Mouse (Mus musculus): ENCODE measurements around the gene Sufu. TPM values are rescaled to one million over a fixed set of nuclear protein-coding genes. Genes with fewer than 3 reads are reported as not detected.

The Sufu gene
- total and polyA plus RNA-seq, 3 experiments = 8.7 to 11.0 (median 10.6) TPM

DNA sequence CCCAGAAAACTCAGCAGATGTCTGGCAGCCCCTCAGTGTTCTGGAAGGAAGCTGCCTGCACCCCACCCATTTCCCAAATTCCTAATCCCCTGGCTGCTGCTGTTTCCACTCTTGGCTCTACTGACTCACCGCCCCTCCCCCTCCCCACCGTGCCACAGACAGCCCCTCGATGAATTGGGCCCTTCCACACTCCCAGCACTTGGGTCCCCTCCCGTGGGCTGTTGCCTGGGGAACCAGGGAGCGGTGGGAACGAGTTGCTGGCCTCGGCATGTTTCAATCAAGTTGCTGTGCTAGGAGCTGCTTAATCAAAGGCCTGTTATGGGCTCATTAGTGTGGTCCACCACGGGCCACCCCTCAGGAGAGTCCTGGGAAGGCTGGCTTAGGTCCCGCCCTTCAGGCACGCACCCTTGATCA is 80.7 kb downstream of the Sufu start:
- TF ChIP-seq POLR2A (IDR thresholded peaks at IDR 0.05; ENCODE audit: insufficient read depth, low read depth, low read length) (no peak), EP300 (IDR thresholded peaks at IDR 0.05; ENCODE audit: insufficient read depth, low read depth, low read length) (0 out of 2 replicates have a peak, but pooled peaks have one; percentile 37)
- WGBS = 50% methylated on average over 10 of the region's 10 CpGs
- no peaks in the 10 kb centered on the region for H3K27me3 ChIP-seq (ENCODE audit: control insufficient read depth, insufficient read depth, low read length)
- H3K9ac ChIP-seq (ENCODE audit: low read depth, low read length) = no peak overlapping the region
- DNase-seq = peak; percentile 58 to 62
- peak overlapping the region; percentile 76 for H3K27ac ChIP-seq
- no peaks in the 10 kb centered on the region for H3K79me2 ChIP-seq (replicated peaks; ENCODE audit: control insufficient read depth, insufficient read depth, low read length)
- intact Hi-C loops (cut with DNase I) = no loop called here
- H3K4me3 ChIP-seq = no peak overlapping the region
- peaks cover 29% of the 10 kb centered on the region for H3K4me1 ChIP-seq (ENCODE audit: control insufficient read depth, insufficient read depth, low read length)
- H3K36me3 ChIP-seq (ENCODE audit: control insufficient read depth, insufficient read depth, low read length) = no peaks in the 10 kb centered on the region

DNA sequence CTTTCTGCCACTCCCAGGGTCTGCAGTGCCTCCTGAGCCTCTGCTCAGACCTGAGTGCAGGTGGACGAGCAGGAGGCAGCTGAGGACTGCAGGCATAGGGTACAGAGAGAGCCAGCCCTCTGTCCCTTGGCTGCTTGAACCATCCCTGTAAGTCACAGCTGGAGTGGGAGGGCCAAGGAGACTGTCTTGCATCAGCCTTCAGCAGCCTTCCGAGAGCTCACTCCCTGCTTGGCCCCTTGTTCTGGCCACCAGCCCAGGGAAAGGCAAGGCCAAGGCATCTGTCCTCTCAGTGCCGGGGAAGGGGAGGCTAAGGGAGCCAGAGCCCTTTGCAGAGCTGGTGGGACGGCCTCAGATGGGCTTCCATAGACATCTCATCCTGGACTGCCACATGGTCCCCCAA is 81.5 kb downstream of the Sufu start:
- Histone ChIP-seq H3K4me3 (no peak overlapping the region), H3K79me2 (replicated peaks; ENCODE audit: control insufficient read depth, insufficient read depth, low read length) (no peaks in the 10 kb centered on the region), H3K27ac (peak overlapping the region; percentile 76), H3K27me3 (ENCODE audit: control insufficient read depth, insufficient read depth, low read length) (no peaks in the 10 kb centered on the region), H3K36me3 (ENCODE audit: control insufficient read depth, insufficient read depth, low read length) (peaks cover under 1% of the 10 kb centered on the region; the same call in 1 of the 2 replicates), H3K4me1 (ENCODE audit: control insufficient read depth, insufficient read depth, low read length) (peaks cover 37% of the 10 kb centered on the region), H3K9ac (ENCODE audit: low read depth, low read length) (no peak overlapping the region)
- intact Hi-C loops (cut with DNase I) = loop anchor here (1.0 to 2.0 kb wide), 2 partner anchors 23 to 24 kb away; no protein-coding TSS in a partner anchor
- 0 out of 2 replicates have a peak, but pooled peaks have one; percentile 35 for TF ChIP-seq EP300 (IDR thresholded peaks at IDR 0.05; ENCODE audit: insufficient read depth, low read depth, low read length)
- TF ChIP-seq POLR2A (IDR thresholded peaks at IDR 0.05; ENCODE audit: insufficient read depth, low read depth, low read length) = no peak
- no peak for TF ChIP-seq CTCF (IDR thresholded peaks at IDR 0.05)
- DNase-seq = peak; percentile 81 to 85
- 41% methylated on average over 4 of the region's 4 CpGs for WGBS

DNA sequence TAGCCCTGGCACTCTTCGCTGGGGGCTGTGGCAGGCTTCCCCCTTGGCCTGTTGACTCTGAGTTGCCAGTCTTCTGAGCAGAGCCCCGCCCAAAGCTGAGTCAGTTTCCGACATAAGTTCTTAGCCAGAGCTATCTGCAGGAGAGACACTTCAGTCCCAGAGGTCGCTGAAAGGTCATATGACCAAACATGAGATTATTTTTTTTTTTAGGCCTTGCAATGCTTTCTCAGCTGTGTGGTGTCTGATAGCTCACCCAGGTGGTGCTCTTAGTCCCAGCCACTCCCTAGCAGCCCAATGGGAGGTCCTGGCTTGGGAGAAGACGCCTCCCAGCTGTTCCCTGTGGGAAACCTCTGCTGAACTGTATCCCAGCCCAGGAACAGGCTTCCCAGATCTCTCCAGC is 82.1 kb downstream of the Sufu start:
- H3K27ac ChIP-seq = peak overlapping the region; percentile 76
- TF ChIP-seq CTCF (IDR thresholded peaks at IDR 0.05) = peak; percentile 46
- TF ChIP-seq EP300 (IDR thresholded peaks at IDR 0.05; ENCODE audit: insufficient read depth, low read depth, low read length) = 0 out of 2 replicates have a peak, but pooled peaks have one; percentile 44
- TF ChIP-seq POLR2A (IDR thresholded peaks at IDR 0.05; ENCODE audit: insufficient read depth, low read depth, low read length) = 0 out of 2 replicates have a peak, but pooled peaks have one; percentile 23
- H3K36me3 ChIP-seq (ENCODE audit: control insufficient read depth, insufficient read depth, low read length) = peaks cover 2% of the 10 kb centered on the region; the same call in 1 of the 2 replicates
- H3K4me3 ChIP-seq = no peak overlapping the region
- intact Hi-C loops (cut with DNase I) = loop anchor here (1.0 to 2.0 kb wide), 3 partner anchors 20 to 24 kb away; no protein-coding TSS in a partner anchor
- H3K4me1 ChIP-seq (ENCODE audit: control insufficient read depth, insufficient read depth, low read length) = peaks cover 37% of the 10 kb centered on the region
- H3K27me3 ChIP-seq (ENCODE audit: control insufficient read depth, insufficient read depth, low read length) = no peaks in the 10 kb centered on the region
- 6% methylated on average over 5 of the region's 5 CpGs for WGBS
- H3K79me2 ChIP-seq (replicated peaks; ENCODE audit: control insufficient read depth, insufficient read depth, low read length) = no peaks in the 10 kb centered on the region
- H3K9ac ChIP-seq (ENCODE audit: low read depth, low read length) = no peak overlapping the region
- DNase-seq = peak; percentile 78 to 89

DNA sequence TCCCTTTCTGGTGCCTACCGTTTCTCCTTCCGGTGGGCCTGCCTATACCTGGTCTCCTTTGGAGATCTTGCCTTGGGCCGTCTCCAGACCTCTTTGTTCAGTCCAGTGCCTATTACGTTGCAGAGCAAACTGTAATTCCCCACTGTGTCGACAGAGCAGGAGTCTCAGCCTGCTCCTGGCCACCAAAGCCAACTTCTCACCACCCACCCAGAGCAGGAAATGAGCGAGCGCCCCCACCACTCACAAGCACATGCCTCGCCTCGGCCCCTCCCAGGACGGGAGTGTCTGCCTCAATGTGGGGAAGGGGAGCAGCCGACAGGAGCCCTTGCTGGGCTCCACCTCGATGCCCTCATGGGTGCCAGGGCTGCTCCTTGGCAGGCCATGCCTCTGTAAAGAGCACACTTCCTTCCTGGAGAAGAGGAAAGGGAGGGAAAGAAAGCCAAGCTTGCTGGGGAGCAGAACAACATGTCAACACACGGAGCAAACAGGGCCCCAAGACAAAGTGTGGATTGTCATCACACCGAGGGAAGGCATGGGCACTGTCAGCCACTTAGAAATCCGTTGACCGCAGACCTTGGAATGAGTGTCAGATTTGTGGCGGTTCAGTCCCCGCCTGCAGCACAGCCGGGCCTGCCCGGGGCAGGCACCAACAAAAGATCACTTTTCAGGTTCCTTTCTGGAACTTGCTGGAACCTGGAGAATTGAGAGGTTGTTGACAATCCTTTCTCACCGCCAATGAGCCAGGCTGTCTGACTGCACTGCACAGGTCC is 82.8 kb downstream of the Sufu start:
- Histone ChIP-seq H3K4me3 (no peak overlapping the region), H3K36me3 (ENCODE audit: control insufficient read depth, insufficient read depth, low read length) (peaks cover 2% of the 10 kb centered on the region; the same call in 1 of the 2 replicates), H3K9ac (ENCODE audit: low read depth, low read length) (0 out of 2 replicates have a peak overlapping the region, but pooled peaks have one; percentile 19), H3K4me1 (ENCODE audit: control insufficient read depth, insufficient read depth, low read length) (peaks cover 44% of the 10 kb centered on the region), H3K79me2 (replicated peaks; ENCODE audit: control insufficient read depth, insufficient read depth, low read length) (no peaks in the 10 kb centered on the region), H3K27ac (peak overlapping the region; percentile 76), H3K27me3 (ENCODE audit: control insufficient read depth, insufficient read depth, low read length) (no peaks in the 10 kb centered on the region)
- intact Hi-C loops (cut with DNase I) = loop anchor here (1.0 to 2.0 kb wide), 2 partner anchors 20 to 25 kb away; no protein-coding TSS in a partner anchor
- DNase-seq = peak in 1 of 2 experiments; percentile 52
- no peak for TF ChIP-seq EP300 (IDR thresholded peaks at IDR 0.05; ENCODE audit: insufficient read depth, low read depth, low read length)
- no peak for TF ChIP-seq POLR2A (IDR thresholded peaks at IDR 0.05; ENCODE audit: insufficient read depth, low read depth, low read length)
- no peak for TF ChIP-seq CTCF (IDR thresholded peaks at IDR 0.05)
- WGBS = 25% methylated on average over 21 of the region's 21 CpGs

DNA sequence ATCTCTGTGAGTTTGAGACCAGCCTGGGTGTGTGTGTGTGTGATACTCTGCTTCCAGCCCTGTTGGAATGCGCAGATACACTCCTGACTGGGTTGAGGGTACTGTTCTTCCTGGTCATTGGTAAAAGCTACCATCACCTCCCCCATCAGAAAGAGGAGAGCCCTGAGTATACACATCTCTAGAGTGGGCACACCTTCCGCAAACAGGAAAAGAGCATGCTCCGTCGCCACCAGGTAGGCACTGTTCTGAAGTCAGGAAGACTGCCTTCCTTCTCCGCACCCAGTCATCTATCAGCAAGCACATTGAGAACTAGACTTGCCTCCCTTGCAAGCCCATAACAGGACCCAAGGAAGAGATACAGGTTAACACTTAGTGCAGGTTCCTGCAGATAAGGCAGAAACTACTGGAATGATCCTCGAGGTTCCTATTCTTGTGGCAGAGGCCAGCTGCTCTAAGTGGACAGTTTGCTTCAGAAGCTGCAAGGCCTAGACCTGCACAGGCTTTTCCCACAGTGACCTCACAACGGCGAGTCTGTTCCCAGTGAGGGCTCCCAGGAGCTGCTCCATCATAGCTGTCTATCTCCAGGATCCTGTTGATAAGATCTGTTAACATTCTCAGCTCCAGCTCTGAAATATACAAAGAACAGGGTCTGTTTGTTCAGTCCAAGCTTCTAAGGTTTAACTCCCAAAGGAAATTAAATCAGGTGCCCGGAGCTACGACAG is 84.1 kb downstream of the Sufu start:
- peaks cover 2% of the 10 kb centered on the region; the same call in 1 of the 2 replicates for H3K36me3 ChIP-seq (ENCODE audit: control insufficient read depth, insufficient read depth, low read length)
- H3K4me3 ChIP-seq = no peak overlapping the region
- H3K9ac ChIP-seq (ENCODE audit: low read depth, low read length) = no peak overlapping the region
- peaks cover 53% of the 10 kb centered on the region for H3K4me1 ChIP-seq (ENCODE audit: control insufficient read depth, insufficient read depth, low read length)
- 77% methylated on average over 10 of the region's 10 CpGs for WGBS
- no peak for TF ChIP-seq EP300 (IDR thresholded peaks at IDR 0.05; ENCODE audit: insufficient read depth, low read depth, low read length)
- DNase-seq = no peak
- intact Hi-C loops (cut with DNase I) = no loop called here
- no peak overlapping the region for H3K27ac ChIP-seq
- no peaks in the 10 kb centered on the region for H3K27me3 ChIP-seq (ENCODE audit: control insufficient read depth, insufficient read depth, low read length)
- H3K79me2 ChIP-seq (replicated peaks; ENCODE audit: control insufficient read depth, insufficient read depth, low read length) = no peaks in the 10 kb centered on the region

All from heart, adult 2 months (tissue).